Mouse (Mus musculus): ENCODE data around the gene Zfp217.

Gene Zfp217

DNA sequence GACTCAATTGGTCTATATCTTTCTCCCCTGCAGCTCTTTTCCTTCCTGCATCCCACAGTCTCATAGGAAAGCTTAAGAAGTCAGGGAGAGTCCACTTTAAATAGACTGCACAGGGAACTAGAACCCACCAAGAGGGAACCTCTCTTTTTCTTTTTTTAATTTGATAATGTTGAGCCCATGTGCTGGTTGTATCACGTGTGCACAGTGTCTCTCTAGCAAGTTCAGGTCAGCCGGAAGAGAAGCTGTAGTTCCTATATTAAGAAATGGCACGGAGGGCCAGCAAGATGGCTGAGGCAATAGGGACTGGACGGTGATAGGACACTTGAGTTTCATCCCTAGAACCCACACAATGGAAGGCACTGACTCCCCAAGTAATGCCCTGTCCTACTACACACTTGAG lies 11.1 kb upstream of the Zfp217 start:
- no peak for DNase-seq (ENCODE audit: low spot score)

GRCm38 (mm10) chr2:170158251-170158650 lies 10.3 kb upstream of the Zfp217 start:
- DNase-seq (ENCODE audit: low spot score) = no peak

GRCm38 (mm10) chr2:170157280-170158200 lies 9.6 kb upstream of the Zfp217 start:
- no peak for DNase-seq (ENCODE audit: low spot score)

DNA sequence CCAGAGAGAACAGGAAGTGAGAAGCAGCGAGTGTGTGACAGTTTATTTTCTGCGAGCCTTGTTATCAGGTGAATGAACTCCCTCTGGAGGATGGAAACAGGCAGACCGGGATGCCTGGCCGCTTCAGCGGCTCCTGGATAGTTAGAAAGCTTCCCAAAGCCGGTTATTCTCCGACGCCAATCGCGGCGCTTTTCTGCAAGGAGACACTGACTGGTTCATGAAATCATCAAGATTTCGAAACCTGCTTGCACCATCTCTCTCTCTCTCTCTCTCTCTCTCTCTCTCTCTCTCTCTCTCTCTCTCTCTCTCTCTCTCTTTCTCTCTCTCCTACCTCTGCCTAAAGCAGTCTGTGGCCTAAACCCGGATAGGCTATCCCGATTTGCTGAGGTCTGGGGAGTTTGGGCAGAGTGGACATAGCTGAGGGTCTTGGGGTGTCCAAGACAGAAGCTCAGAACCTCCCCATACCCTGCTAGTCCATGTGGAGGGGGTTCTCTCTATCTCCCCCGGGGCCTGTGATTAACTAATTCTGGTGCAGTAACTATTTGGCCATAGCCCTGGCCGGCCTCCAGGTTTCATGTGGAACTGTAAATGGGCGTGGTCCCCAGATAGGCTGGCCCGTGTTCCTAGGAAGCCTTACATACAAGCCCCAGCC lies 7.3 kb upstream of the Zfp217 start:
- no peak for DNase-seq (ENCODE audit: low spot score)

- DNase-seq (ENCODE audit: low spot score) = no peak
Observed at GRCm38 (mm10) chr2:170154738-170155088, 6.8 kb upstream of the Zfp217 start.

- no peak for DNase-seq (ENCODE audit: low spot score)
Observed at GRCm38 (mm10) chr2:170154301-170154721, 6.4 kb upstream of the Zfp217 start.

GRCm38 (mm10) chr2:170153421-170154271 lies 5.7 kb upstream of the Zfp217 start:
- no peak for DNase-seq (ENCODE audit: low spot score)

DNA sequence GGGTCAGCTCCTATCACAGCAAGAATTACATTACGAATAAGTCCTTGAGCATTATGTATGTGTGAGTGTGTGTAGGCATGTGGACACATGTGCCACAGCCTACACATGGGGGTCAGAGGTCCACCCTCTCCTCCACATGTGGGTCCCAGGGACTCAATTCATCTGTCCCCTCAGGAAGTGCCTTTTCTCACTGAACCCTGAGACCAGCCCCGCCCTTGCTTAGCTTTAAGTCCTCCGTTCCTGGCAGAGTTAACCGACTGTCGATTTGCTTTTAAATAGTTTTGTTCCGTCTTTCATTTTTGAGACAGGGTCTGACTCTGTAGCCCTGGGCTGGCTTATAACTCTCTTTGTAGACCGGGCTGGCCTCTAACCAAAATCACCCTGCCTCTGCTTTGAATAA lies 5.0 kb upstream of the Zfp217 start:
- DNase-seq (ENCODE audit: low spot score) = no peak

DNA sequence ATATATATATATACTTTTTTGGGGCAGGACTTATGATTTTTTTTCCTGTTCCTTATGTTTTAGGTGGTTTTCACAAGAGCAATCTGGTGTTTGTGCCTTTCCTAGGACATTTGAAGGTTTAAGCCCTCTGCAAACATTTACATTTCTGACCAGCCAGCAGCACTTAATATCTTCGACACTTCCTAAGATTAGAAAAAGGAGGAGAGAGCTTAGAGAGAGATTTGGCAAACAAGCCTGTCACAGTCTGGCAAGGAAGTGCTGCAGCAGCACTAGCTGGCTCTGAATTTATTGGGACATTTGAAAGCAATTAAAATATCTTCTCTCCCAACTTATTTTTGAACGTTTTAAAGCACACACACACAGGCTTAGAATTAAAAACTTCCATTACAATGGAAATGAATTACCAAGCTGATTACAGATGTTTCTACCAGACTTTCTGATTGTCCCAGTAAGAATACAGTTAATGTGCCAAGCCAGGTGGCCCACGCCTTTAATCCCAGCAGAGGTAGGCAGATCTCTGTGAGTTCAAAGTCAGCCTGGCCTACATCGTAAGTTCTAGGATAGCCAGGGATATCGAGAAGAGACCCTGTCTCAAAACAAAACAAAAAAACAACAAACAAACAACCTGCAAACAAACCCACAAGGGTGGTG lies 4.3 kb upstream of the Zfp217 start:
- DNase-seq (ENCODE audit: low spot score) = no peak

DNA sequence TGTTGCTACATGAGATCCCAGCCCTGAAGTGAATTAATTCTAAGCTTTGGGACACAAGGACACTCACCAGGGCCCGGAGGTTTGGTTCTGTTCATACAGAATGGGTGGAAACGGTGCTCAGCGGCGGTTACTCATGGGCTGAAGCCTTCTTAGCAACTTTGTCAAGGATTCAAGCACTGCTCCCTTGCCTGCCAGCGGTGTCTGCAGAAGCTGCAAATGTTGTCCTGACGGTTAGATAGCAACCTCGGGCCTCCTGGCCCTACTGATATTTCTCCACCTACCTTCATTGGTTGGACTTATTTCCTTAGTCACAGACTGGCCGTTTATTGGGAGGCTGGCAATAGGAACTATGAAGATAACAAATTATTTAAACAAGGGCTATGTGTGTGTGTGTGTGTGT lies 3.6 kb upstream of the Zfp217 start:
- no peak for DNase-seq (ENCODE audit: low spot score)

GRCm38 (mm10) chr2:170148828-170149227 lies 925 bp upstream of the Zfp217 start:
- no peak for DNase-seq (ENCODE audit: low spot score)

DNA sequence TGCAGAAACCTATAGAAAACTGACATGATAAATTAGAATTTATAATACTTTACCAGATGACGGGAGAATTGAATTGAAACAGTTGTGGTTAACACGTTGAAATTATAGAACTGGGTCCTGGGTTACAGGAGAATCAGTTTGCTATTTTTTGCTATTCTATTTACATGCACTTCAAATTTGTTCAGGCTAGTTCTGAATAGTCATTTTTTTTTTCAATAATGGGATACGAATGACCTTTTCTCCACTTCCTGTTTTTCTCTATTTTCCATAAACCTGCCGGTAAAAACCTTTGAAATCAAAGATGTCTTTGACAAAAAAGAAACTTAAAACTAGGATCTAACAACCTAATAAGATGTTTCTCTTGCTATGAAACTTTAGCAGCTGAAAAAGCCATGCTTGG lies 733 bp downstream of the Zfp217 start:
- no peak for DNase-seq (ENCODE audit: low spot score)

DNA sequence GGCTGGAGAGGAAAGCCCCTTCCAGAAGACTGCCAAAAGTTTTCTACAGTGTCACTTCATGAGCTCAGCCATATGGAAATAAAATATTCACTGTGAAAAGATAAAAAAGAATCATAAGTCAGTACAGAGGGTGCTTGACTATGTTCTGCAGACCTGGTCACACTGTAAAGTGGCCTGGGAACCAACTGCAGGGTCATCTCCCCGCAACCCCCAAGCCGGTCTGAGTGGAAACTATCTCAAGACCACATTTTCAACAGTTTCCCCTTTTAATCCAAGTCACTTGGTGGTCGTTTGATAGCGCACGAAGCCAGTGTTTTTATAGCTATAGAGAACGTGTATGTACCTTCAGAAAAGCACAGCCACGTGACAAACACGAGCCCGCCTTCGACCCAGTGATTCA lies 3.6 kb downstream of the Zfp217 start:
- DNase-seq (ENCODE audit: low spot score) = no peak

DNA sequence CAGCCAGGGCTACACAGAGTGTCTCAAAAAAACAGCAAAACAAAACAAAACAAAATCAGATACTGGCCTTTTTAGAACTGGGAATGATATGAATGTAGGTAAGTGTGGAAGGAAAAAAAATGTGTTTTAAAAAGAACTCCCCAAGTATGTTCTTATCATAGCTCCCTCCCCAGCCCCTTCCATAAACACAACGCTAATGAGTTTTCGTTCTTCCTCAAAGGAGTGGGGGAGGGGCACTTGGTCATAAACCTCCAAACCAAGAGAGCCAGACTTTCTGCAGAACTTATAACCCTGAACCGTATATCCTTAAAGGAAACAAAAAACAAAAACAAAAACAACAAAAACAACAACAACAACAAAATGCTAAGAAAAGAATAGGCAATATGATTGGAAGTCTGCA lies 4.0 kb downstream of the Zfp217 start:
- DNase-seq (ENCODE audit: low spot score) = no peak

GRCm38 (mm10) chr2:170142542-170142941 lies 5.4 kb downstream of the Zfp217 start:
- DNase-seq (ENCODE audit: low spot score) = no peak

- no peak for DNase-seq (ENCODE audit: low spot score)
Observed at GRCm38 (mm10) chr2:170141481-170141880, 6.4 kb downstream of the Zfp217 start.

DNA sequence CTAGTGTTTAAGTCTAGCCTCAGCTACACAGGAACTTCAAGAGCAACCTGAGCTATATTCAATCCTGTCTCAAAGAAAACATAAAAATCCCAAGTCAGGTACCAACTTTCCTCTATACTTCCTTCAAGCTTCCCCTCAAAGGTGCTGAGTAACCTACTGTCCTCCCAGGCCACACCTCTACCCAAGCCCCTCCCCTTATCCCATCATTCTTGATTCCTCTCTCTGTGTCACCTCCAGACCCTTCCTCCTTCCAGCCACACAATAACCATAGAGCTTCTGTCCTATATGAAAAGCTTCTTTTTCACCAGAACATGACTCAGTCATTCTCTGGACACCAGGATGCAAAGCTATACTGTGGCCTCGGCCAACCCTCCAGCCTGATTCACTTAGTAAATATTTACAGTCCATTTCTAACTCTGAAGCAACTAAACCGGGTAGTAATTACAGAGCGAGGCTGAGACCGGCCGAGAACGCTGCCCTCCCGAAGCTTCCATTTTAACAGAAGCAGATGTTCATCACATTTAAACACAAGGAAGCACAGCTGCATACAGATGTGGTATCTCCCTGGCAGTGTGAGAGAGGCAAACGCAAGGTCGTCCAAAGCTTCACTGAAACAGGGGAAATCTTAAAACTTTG lies 8.4 kb downstream of the Zfp217 start:
- DNase-seq (ENCODE audit: low spot score) = no peak

DNA sequence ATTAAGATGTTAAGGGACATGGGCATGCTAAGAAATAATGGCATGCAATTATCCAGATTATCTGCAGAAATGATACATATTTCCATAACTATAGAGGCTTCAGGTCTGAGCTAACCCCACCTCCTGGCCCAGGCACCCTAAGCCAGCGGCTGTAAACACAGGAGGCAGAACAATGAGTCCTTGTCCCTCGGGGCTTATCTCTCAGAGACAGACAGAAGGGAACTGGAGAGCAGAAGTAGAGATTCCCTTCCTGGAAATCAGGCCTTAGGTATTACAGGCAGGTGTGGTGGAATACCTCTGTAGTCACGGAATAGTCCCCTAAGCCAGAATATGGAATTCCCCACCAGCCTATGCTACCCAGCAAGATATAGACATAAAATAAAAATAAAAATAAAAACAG lies 11.0 kb downstream of the Zfp217 start:
- DNase-seq (ENCODE audit: low spot score) = no peak

DNA sequence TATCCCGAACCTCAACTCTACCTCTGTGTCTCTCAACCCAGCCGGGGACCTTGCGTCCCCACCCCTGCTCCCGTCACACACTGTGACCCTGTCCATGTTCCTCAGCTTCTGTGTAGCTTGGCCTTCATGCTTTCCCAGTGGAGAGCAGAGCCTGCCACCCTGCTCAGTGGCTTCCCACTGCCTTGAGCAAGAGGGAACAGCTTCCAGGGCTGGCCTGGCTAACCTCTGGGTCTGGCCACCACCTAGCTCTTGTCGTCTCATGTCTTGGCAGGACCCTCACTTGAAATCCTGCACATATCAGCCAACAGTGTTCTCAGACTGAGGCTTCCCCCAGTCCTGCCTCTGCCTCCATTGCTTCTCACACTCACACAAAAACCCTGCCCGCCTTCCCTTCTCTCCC lies 12.1 kb downstream of the Zfp217 start:
- no peak for DNase-seq (ENCODE audit: low spot score)

GRCm38 (mm10) chr2:170134026-170134690 lies 13.7 kb downstream of the Zfp217 start:
- DNase-seq (ENCODE audit: low spot score) = no peak

DNA sequence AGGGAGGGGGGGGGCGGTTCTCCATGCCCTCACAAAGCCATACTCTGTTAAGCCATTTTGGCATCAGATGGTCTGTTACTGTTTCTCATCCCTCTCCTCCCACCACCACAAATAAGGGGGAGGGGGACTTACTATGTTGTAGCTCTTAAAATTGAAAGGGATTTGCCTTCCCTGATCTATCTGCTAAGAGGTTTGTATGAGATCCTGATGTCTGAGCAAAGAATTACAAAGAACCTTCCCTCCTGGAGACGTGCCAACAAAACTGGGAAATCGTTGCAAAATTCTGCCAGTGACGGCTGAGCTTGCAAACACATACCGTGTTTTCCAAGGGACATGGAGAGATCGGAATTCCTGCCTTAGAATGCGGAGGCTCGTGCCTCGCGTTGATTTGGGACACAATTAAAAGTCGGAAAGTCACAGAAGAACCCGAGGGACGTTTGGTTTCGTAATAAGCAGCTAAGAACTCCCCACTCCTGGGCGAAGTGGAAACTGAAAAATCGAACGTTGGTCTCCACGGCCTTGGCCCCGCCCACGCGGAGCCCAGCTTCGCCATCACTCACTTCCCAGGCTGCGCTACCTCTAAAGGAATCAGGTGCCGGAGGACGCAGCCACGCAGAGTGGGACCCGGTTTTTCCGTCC lies 14.7 kb downstream of the Zfp217 start:
- DNase-seq (ENCODE audit: low spot score) = peak; percentile 47

All from urinary bladder, postnatal 10 days (tissue).